Mouse (Mus musculus) spleen, postnatal 14 days (tissue): ENCODE measurements around the gene Atp6v1a.

Source experiments
- DNase-seq, 2 experiments: peaks; one replicate each; pipeline ENCODE4 v3.0.0; 2021 to 2022; ENCODE audit warnings: low spot score in 2 of 2

Atp6v1a gene

DNA sequence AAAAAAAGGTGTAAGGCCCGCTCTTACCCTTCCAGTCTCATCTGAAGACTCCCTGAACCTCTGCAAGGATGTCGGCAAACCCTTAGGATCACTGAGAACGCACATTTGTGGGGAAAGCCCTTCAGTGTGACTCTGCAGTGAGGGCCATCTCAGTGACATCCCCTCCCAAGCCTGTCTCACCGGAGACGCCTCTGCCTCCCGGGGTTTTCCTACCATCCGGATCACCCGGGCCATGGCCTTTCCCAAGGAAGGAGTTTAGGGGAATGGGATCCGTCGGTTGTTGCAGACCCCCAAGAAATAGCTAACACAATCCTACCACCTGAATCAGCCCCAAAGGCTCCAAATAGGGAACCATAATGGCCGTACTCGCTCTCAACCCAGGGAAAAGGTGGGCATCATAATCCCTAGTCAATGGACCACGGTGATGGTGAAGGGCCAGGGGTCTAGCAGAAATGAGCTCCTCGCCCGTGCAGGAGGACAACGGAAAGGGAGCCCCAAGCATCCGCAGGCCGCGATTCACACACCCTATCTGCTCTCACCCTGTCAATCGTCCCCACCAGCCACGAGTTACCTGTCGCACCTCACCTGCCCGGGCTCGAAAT, 1.0 kb downstream of the Atp6v1a start:
- DNase-seq, result peak in 1 of 2 experiments; percentile 7

DNA sequence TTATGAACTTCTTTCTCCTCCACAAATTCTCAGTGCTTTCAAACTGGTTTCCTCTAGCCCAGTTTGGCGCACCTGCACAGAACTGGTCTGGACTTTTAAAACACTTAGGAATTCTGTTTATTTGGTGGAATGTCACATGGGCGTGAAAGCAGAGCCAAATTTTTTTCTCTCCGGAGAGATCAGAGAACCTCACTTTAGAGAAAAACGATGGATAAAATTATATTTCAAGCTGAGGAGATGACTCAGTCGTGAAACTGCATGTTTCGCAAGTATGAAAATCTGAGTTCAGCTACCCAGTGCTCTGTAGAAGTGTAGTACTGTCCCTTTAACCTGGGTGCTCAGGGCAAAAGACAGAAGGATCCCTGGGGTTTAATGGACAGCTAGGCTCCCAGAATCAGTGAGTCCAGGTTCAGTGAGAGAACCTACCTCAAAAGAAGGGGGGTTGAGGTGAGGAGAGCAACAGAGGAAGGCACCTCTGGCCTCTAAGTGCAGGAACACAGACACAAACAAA, 2.9 kb downstream of the Atp6v1a start:
- no peak for DNase-seq

DNA sequence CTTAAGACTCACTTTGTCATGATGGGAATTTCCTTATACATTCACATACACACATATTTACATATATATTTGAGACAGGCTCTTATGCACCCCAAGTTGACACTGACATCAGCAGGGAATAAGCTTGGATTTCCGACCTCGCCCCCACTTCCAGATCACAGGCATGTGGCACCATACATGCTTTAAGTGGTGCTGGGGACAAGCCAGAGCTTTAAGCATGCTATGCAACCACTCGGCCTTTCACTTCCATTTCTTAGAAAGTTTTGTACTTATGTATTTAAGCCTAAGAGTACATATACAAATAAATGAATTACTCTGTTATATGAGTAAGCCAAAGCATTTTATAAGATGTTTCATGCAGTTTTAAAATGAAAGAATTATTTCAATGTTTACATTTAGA, 6.3 kb downstream of the Atp6v1a start:
- DNase-seq, result no peak

DNA sequence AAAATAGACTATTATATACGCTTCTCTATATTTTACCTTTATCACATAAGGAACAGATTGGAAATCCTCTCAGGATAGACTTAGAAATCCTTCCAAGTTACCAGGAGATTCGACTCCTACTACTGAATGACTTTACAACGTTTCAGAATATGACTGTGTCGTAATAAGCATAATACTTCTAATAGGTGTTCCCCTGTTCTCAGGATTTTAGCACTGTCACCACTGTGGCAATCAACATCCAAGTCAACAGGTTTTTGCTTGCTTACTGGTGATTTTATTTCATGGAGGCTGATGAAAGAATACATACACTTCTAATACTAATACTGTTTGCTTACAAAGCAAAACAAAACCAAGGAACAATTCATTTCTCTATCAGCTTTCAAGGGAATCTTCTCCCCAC, 7.2 kb downstream of the Atp6v1a start:
- no peak for DNase-seq

DNA sequence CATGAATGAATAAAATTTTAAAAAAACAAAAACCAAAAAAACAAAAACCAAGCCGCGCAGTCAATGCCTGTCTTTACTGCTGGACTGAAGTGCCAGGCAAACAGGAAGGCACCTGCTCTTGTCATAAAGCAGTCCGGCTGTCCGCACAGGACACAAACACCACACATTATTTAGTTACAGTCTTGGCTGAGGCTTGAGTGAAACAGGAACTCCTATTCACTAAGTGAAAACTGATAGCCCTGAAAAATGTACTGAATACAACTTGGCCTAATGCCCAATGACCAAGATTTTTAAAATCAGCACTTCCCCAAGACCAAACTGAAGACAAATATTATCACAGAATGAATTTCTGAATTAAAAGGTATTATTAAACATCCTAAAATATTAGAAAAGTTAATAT, 13.1 kb downstream of the Atp6v1a start:
- no peak for DNase-seq

DNA sequence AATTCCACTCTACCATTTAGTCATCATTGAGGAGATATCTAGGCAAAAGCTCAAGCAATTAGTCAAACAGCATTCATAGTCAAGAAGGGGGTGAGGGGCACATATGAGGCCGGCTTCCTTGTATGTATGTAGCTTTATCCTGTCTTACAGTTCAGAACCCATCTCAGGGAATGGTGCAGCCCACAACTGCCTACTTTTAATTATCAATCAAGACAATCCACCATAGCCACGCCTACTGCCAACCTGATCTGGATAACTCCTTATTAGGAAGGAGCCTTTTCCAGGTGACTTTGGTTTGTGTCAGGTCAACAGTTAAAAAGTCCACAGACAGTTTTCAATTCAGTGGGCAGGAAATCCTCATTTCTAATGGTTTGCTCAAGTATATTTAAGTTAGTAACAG, 14.1 kb downstream of the Atp6v1a start:
- no peak for DNase-seq

DNA sequence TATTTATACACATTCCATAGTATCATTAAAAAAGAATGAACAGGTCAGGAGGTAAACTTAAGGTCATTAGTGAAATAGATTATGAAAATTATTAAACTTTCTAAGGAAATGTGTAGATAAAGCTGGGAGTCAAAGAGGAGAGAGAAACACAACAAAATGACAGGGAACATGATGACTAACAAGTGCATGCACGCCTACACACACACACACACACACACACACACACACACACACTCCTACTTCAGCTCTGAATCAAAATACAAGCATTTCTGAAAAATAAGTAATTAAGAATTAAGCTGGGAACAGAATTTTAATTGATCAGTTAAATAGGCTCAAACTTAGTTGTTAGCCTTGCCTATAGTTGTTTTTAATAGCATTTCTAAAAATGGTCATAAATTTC, 14.8 kb downstream of the Atp6v1a start:
- no peak for DNase-seq

DNA sequence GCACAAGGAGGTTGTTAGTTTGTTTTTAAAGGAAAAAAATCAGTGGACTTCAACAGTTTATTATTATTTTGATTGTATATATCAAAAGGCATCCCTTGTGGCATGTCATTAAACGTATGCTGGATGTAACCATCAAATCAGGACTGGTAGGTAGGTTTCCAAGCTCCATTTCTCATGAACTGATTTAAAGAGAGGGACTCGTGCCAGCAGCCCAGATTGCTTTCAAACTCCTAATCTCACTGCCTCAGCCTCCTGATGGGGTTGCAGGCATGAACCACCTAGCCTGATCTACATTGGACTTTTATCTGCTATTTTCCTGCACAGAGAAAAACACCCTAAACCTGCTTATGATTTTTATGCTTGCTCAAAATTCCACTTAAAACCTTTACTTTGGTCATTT, 15.7 kb downstream of the Atp6v1a start:
- DNase-seq, result no peak

DNA sequence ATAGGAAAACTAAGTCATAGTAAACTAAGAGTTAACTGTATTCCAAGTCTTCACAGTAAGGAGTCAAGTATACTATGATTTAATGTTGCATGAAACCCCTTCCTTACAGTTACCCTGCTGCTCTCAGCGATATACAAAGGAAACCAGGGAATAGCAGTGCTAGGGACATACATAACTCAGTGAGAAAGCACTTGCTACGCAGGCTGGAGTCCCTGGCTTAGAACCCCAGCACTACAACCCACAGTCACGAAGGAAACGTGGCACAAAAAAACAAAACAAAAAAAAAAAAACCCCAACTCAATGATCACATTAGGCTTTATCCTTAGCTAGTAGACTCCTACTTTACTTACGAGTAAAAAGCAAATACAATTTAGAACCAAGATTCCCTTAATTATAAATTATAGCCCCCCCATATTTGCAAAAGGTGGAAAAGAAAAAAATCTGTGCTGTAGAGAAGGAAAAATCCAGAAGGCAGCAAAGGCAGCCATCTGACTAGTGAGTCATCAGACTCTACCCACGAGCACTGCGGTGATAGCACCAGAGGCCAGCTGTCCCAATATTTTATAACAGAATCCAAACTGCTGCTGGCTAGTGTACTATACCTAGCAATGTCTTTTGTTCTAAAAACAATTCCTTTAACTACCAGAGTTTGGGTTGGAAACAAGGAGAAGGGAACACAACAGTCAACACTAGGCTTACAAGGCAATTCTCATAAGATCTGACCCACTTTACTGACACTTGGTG, 16.4 kb downstream of the Atp6v1a start:
- no peak for DNase-seq

DNA sequence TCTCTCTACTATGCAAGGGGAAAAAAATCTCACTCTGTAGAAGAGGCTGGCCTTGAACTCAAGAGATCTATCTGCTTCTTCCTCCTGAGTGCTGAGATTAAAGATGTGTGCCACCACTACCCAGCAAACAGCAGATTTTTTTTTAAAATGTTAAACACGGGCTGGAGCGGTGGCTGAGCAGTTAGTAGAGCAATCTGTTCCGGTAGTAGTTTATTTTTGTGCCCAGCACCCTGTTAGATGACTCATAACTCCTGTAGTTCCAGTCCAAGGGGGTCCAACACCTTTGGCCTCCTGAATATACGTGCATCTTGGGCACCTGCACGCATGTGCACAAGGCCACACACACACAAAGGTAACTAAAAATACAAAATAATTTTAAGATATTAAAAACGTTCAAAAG, 16.9 kb downstream of the Atp6v1a start:
- DNase-seq, result no peak

DNA sequence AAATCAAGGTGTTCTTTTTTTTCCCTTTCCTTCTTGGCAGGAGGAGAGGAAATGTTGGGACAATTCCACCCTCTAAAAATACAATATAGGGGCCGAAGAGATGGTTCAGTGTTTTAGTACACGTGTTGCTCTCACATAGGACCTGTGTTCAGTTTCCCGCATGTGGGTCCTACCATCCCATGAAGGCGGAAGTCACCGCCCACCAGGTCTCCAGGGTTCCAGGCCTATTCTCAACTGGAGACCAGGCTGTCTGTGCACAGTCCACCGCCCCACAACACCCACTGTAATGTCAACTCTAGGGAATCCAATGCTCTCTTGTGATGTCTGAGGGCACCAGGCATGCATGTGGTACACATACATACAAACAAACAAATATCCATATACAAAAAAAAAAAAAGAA, 17.4 kb downstream of the Atp6v1a start:
- DNase-seq, result no peak

DNA sequence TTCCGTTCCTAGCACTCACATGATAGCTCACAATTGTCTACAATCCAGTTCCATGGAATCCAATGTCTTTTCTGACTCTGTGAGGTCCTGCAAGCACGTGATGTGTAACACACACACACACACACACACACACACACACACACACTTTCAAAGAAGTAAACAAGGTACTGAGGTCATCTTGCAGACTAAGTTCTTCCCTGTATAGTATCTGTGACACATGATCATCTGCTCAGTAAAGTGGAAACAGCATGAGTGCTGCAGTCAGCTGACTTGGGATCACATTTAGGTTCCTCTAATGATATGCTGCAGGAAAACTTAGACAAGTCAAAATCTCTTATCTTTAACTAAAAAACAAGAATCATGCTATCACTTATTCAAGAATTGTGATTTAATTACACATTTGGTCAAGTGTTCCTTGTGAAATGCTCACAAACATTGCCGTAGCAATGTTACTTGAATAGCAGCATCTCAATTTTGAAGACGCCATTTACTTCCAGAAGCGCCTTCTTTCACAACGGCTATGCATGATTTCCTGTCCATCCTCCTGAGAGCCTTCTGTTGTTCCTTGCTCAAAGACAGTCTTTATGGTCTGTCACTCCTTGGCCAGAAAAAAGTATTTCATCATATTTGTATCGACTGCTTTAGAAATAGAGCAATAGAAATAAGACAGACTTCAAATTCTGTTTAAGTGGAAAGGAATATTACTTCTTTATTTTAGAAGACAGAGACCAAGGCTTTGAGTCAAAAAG, 19.6 kb downstream of the Atp6v1a start:
- DNase-seq, result no peak

DNA sequence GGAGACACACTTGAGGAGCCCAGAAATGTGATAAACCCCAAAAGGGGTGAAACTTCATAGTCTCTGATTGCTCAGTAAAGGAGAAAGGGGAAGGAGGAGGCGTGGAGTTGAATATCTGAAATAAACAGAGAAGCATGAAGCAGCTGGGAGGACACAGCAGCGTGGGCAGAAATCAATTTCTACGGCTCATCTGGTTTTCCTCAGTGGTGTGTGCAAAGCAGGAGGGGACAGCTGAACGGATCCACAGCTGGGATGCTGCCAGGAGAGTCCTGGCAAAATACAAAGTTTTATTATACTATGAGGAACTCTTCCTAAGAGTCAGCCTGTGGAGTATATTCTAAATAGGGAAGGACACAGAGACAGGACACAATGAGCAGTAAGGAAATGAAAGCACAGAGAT, 30.5 kb downstream of the Atp6v1a start:
- no peak for DNase-seq

DNA sequence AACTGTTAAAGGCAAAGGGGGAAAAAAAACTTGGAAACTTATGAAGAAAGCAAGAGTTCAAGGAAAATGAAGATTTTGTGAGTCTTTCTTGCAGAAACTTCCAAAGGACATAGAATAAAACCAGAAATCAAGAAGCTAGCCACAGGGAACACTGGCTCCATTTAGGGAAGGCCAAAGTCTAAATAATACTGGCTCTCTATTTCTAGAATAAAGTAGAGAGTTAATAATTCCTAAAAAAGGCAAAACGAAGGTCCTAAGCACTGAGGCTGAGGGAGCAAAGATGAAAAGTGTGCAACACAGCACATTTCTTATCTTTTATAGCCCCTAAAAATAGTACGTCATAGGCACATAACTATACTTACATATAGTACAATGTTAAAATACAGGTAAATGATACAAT, 34.3 kb downstream of the Atp6v1a start:
- no peak for DNase-seq

DNA sequence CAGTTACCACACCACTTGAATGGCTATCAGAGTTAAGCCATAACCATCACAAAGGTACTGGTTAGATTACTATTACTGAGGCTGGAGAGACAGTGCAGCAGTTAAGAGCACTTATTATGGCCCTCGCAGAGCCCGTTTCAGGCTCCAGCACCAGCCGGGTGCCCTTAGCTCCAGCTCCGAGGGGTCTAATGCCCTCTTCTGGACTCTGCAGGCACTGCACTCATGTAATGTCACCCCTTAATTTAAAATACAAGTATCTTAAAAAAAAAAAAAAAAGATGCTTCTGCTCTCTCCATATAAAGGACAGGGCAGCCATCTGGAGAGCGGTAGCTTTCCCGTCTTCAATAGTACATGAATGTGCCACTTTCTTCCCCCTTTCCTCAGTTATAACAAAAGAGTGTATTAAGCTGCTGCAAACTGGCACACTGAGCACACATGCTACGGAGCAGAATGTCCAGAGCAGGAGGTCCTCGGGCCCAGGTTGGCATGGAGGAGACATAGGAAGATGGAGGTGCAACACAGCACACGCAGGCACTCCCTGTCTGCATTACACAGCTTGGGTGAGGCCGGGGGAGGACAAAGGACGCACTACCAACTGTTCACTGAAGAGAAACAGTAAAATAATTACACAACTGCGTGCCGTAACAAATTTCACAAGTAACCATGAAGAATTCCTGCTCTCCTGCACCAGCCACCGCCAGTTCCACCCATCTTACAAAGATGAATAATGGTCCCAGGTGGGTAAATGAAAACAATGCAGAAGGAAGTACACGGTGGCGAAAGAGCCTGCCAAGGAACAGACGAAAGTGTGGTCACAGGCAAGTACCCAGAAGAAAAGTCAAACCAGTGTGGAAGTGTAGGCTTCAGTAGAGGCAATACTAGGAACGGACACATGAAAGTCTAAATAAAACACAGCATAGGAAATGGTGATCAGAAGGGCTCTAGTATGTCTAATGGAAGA, 35.4 kb downstream of the Atp6v1a start:
- DNase-seq, result no peak

DNA sequence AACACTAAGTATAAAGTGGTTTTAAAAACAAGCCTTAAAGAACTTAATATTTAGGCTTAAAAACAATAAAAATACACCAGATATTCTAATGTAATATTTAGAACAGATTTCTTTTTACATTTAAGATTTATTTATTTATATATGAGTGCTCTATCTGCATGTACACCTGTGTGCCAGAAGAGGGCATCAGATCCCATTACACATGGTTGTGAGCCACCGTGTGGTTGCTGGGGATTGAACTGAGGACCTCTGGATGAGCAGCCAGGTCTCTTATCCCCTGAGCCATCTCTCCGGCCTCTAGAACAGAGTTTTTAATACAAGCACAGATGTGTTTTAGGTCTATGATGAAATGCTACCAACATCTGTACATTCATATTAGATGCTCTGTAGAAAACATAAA, 36.6 kb downstream of the Atp6v1a start:
- DNase-seq, result no peak

DNA sequence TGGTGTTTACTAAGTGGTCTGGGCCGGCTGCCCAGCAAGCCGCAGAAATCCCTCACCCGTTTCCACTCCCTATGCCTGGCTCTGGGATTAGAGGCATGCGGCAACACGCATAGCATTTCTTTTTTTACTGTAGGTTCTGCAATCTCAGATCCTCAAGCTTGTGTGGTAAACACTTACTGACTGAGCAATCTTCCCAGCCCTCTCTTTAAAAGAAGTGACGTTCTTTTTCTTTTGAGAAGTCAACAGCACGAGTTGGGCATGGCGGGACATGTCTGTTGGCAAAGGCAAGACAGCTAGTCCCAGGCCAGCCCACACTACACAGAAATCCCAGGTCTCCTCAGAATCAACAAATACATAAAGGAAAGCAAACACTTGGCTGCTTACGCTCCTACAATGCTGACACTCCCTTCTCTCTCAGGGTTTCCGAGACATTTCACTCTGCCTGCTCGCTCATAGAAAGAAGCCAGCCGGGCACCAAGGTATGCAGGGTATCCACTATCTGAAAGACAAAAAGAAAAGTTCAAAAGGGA, 38.3 kb downstream of the Atp6v1a start:
- DNase-seq, result no peak

DNA sequence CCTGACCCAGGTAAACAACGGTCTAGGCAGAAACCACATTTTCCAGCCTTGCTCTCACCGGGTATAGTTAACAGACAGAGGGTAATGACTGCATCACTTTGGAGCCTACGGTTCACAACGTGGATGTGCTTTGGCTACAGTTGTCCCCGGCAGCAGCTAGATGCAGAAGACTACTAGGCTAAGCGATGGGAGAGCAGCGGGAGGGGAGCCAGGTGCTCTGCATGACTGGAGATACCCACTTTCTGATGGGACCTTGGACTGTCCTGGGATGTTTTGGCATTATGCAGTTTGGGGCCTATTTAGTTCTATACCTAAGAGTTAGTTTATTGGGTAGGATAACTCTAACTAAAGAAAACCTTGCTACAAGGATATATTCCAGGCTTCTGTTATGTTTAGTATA, 40.1 kb downstream of the Atp6v1a start:
- no peak for DNase-seq

DNA sequence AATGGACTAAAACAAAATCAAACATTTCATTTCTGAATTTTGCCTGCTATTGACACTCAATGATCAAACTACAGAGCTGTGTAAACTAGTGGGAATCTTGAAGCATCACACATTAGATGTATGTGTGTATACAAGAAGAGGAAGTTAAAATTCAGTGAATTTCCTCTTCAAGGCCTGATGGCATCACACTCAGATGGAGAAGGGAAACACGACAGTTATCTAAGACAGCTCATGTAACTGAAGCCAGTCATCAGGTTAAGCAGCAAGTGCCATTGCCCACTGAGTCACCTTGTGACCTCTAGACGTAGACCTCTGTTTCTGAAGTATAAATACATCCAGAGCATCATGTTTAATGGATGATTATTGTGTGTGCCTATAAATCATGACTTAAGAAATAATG, 51.9 kb downstream of the Atp6v1a start:
- no peak for DNase-seq

DNA sequence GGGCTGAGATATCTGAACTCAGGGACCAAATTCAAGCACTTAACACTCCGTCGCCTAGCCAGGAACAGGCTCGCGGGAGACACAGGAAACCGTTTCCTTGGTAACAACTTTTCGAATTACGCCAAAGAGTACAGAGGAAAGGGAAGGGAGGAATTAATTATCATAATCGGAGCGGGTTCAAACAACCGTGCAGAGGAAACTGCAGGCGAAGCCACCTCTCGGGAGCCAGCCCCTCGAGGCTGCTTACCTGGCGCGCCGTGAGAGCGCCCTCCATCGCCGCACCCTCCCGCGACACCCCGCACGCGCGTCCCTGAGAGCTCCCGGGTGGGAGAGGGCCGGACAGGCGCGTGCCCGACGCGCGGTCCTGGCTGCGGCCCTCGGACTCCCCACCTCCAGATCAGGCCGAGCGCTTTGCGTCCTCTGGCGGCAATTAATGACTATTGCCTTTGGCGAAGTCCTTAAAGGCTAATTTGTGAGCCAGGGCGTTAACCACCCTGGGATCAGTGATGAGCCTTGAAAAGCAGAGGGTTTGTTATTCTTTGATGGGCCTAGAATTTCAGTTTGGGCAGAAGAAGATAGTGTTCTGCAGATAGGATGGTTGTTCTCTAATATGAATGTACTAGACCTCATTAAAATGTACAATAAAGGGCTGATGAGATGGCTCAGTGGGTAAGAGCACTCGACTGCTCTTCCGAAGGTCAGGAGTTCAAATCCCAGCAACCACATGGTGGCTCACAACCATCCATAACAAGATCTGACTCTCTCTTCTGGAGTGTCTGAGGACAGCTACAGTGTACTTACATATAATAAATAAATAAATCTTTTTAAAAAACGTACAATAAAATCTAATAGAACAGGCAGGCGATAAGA, 76.2 kb downstream of the Atp6v1a start, which contains the start of gene Gramd1c:
Gene Gramd1c (minus strand): TSS at position 321 of the 870 bp plus-strand sequence.
- peak in 1 of 2 experiments; percentile 25 for DNase-seq
